Mouse (Mus musculus): Measurements from ENCODE around the gene Atp6ap1. TPM values are rescaled to one million over a fixed set of nuclear protein-coding genes. Genes with fewer than 3 reads are reported as not detected.

The Atp6ap1 gene
- total and polyA plus RNA-seq, 2 experiments from 2014 or later, result 92.3 to 125 TPM

DNA sequence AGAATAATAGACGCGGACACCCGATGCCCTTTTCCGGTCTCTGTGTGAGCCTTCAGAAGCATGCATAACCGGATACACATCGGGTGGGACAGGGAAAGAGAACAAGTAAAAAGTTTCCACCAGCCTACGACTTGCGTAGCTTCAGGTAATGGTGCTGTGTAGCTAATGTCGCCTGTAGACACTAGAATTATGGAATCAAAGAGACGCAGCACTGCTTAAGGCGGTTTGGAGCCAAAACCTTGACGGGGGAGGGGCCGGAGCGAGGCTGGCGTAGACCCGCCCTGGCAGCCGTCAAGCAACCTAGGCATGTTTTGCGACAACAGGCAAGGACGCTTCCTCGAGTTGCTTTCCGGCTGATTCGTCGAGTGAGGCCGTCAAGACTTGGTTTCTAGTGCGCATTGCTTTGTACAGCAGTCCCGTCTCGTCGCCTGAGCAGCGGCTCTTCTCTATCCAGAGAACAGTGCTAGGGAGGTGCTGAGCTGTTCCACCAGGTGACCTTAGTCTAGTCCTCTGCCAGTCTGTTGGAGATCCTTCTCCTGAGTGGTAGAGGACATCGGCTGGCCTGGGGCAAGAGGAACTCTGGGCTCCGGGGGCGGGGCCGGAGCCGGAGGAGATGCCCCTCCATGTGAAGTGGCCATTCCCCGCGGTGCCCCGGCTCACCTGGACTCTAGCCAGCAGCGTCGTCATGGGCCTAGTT, 14.4 kb upstream of the Atp6ap1 start:
- WGBS, result 15% methylated on average over 39 of the region's 39 CpGs
- no peaks in the 10 kb centered on the region for H3K27me3 ChIP-seq (ENCODE audit: control insufficient read depth, insufficient read depth, low read length)

DNA sequence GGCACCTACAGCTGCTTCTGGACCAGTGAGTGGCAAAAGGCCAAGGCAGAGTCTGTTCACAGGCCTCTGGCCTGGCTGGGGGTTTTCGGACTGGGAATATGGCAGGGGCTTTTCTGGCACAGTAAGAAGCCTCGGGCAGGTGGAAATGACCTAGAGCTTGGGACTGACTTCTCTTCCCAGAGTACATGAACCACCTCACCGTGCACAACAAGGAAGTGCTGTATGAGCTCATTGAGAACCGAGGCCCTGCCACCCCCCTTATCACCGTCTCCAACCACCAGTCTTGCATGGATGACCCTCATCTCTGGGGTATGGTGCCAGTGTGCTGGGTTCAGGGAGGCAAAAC, 13.8 kb upstream of the Atp6ap1 start:
- ATAC-seq (ENCODE audit: insufficient read depth, low read depth) (0 out of 2 replicates have a peak, but pooled peaks have one; percentile 5), DNase-seq (ENCODE audit: low spot score) (no peak)
- peak overlapping the region; percentile 70 for H3K9ac ChIP-seq (replicated peaks; ENCODE audit: low read depth, low read length)
- H3K4me3 ChIP-seq (ENCODE audit: low read depth, low read length), result peak overlapping the region; percentile 66
- 0 out of 2 replicates have a peak, but pooled peaks cover 3% of the 10 kb centered on the region for H3K4me1 ChIP-seq (ENCODE audit: control insufficient read depth, insufficient read depth)
- no peaks in the 10 kb centered on the region for H3K27me3 ChIP-seq (ENCODE audit: control insufficient read depth, insufficient read depth, low read length)
- 17% methylated on average over 5 of the region's 5 CpGs for WGBS
- TF ChIP-seq EP300 (IDR thresholded peaks at IDR 0.05; ENCODE audit: low read depth) (no peak; the same call in 1 of the 2 replicates), CTCF (IDR thresholded peaks at IDR 0.05; ENCODE audit: low read depth) (no peak)
- H3K36me3 ChIP-seq (replicated peaks; ENCODE audit: control insufficient read depth, insufficient read depth, low read length), result no peaks in the 10 kb centered on the region
- H3K4me2 ChIP-seq (ENCODE audit: low read depth, low read length), result peak overlapping the region; percentile 69
- H3K27ac ChIP-seq (ENCODE audit: low read depth), result peak overlapping the region; percentile 95
- H3K9me3 ChIP-seq (replicated peaks; ENCODE audit: control insufficient read depth, low read length), result no peaks in the 10 kb centered on the region

More for the DNA sequence above, 14.4 kb upstream of the Atp6ap1 start:
- Histone ChIP-seq H3K4me3 (ENCODE audit: low read depth, low read length) (peak overlapping the region; percentile 66), H3K9ac (replicated peaks; ENCODE audit: low read depth, low read length) (peak overlapping the region; percentile 70), H3K4me1 (ENCODE audit: control insufficient read depth, insufficient read depth) (0 out of 2 replicates have a peak, but pooled peaks cover 3% of the 10 kb centered on the region), H3K9me3 (replicated peaks; ENCODE audit: control insufficient read depth, low read length) (no peaks in the 10 kb centered on the region), H3K36me3 (replicated peaks; ENCODE audit: control insufficient read depth, insufficient read depth, low read length) (no peaks in the 10 kb centered on the region), H3K27ac (ENCODE audit: low read depth) (peak overlapping the region; percentile 95), H3K4me2 (ENCODE audit: low read depth, low read length) (peak overlapping the region; percentile 69)
- TF ChIP-seq CTCF (IDR thresholded peaks at IDR 0.05; ENCODE audit: low read depth), result no peak
- no peak; the same call in 1 of the 2 replicates for TF ChIP-seq EP300 (IDR thresholded peaks at IDR 0.05; ENCODE audit: low read depth)
- peak; percentile 81 for DNase-seq (ENCODE audit: low spot score)
- peak; percentile 75 for ATAC-seq (ENCODE audit: insufficient read depth, low read depth)

DNA sequence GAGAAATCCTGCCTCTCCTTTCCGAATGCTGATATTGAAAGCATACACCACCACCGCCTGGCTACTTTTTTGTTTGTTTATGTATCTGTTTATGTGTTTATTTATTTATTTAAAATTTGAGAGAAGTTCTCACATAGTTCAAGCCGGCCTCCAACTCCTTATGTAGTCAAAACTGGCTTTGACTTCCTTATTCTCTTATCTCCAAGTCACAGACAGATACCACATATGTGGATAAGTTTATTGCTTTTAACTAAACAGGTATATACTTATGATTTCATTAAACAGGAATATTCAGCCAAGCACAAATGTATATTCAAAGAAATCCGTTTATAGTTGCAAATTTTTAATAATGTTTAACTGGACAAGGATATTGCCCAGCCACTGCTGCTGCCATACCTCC, 3.5 kb upstream of the Atp6ap1 start:
- 66% methylated on average over 4 of the region's 4 CpGs for WGBS
- no peak overlapping the region for H3K4me2 ChIP-seq (ENCODE audit: low read depth, low read length)
- ATAC-seq (ENCODE audit: insufficient read depth, low read depth), result no peak

DNA sequence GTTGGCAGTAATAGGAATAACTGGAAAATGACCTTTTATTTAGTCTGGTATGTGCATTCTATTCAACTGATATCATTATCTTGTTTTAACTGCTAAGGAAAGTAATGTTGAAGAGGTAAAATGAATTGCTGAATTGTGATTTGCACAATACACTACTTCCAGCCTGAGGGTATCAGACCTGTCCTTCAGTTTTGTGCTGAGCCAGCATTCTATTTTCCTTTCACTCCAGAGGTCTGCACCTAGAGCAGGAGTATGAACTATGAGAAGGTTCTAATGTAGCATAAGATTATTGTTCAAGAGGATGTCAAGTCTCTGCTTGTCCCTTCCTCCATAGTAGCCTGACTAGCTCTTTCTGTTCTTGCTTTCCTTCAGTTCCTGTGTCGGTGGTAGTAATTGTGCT, 1.5 kb downstream of the Atp6ap1 start:
- no peak overlapping the region for H3K27ac ChIP-seq (ENCODE audit: low read depth)
- H3K4me3 ChIP-seq (ENCODE audit: low read depth, low read length), result no peak overlapping the region
- no peak for TF ChIP-seq EP300 (IDR thresholded peaks at IDR 0.05; ENCODE audit: low read depth)
- no peak for TF ChIP-seq CTCF (IDR thresholded peaks at IDR 0.05; ENCODE audit: low read depth)
- H3K4me1 ChIP-seq (ENCODE audit: control insufficient read depth, insufficient read depth), result no peaks in the 10 kb centered on the region
- no peak for DNase-seq (ENCODE audit: low spot score)
- H3K9me3 ChIP-seq (replicated peaks; ENCODE audit: control insufficient read depth, low read length), result no peaks in the 10 kb centered on the region
- WGBS, result 78% methylated on average over 1 of the region's 1 CpGs
- no peaks in the 10 kb centered on the region for H3K27me3 ChIP-seq (ENCODE audit: control insufficient read depth, insufficient read depth, low read length)
- peaks cover 26% of the 10 kb centered on the region for H3K36me3 ChIP-seq (replicated peaks; ENCODE audit: control insufficient read depth, insufficient read depth, low read length)
- ATAC-seq (ENCODE audit: insufficient read depth, low read depth), result no peak
- no peak overlapping the region for H3K4me2 ChIP-seq (ENCODE audit: low read depth, low read length)
- no peak overlapping the region for H3K9ac ChIP-seq (replicated peaks; ENCODE audit: low read depth, low read length)

More for the DNA sequence above, 3.5 kb upstream of the Atp6ap1 start:
- Histone ChIP-seq H3K9ac (replicated peaks; ENCODE audit: low read depth, low read length) (no peak overlapping the region), H3K4me1 (ENCODE audit: control insufficient read depth, insufficient read depth) (no peaks in the 10 kb centered on the region), H3K9me3 (replicated peaks; ENCODE audit: control insufficient read depth, low read length) (no peaks in the 10 kb centered on the region), H3K36me3 (replicated peaks; ENCODE audit: control insufficient read depth, insufficient read depth, low read length) (no peaks in the 10 kb centered on the region), H3K27me3 (ENCODE audit: control insufficient read depth, insufficient read depth, low read length) (no peaks in the 10 kb centered on the region), H3K27ac (ENCODE audit: low read depth) (no peak overlapping the region), H3K4me3 (ENCODE audit: low read depth, low read length) (no peak overlapping the region)
- DNase-seq (ENCODE audit: low spot score), result no peak
- TF ChIP-seq EP300 (IDR thresholded peaks at IDR 0.05; ENCODE audit: low read depth) (no peak), CTCF (IDR thresholded peaks at IDR 0.05; ENCODE audit: low read depth) (no peak)

DNA sequence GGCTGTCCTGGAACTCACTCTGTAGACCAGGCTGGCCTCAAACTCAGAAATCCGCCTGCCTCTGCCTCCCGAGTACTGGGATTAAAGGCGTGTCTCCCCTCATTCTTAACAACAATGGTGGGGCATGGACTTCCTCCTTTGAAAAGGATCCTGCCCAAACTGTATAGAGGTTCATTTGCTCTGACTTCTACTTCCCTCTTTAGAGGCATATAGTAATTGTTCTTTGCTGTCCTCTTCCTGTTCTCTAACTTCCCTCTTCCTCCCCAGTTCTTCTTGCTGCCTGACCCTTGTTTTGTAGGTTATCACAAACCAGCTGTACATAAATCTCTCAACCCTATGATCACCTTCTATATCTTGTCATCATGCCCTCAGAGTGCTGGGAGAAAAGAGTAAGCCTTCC, 2.8 kb downstream of the Atp6ap1 start:
- Histone ChIP-seq H3K36me3 (replicated peaks; ENCODE audit: control insufficient read depth, insufficient read depth, low read length) (peaks cover 26% of the 10 kb centered on the region), H3K4me1 (ENCODE audit: control insufficient read depth, insufficient read depth) (no peaks in the 10 kb centered on the region), H3K27ac (ENCODE audit: low read depth) (no peak overlapping the region), H3K27me3 (ENCODE audit: control insufficient read depth, insufficient read depth, low read length) (no peaks in the 10 kb centered on the region), H3K9ac (replicated peaks; ENCODE audit: low read depth, low read length) (no peak overlapping the region), H3K4me3 (ENCODE audit: low read depth, low read length) (no peak overlapping the region), H3K9me3 (replicated peaks; ENCODE audit: control insufficient read depth, low read length) (no peaks in the 10 kb centered on the region), H3K4me2 (ENCODE audit: low read depth, low read length) (no peak overlapping the region)
- 62% methylated on average over 3 of the region's 3 CpGs for WGBS
- ATAC-seq (ENCODE audit: insufficient read depth, low read depth) (no peak), DNase-seq (ENCODE audit: low spot score) (no peak)
- TF ChIP-seq CTCF (IDR thresholded peaks at IDR 0.05; ENCODE audit: low read depth) (no peak), EP300 (IDR thresholded peaks at IDR 0.05; ENCODE audit: low read depth) (no peak)

Data from heart, postnatal 0 days (tissue).